Mouse (Mus musculus): Measurements from ENCODE around the gene Ppm1m. TPM values are rescaled to one million over a fixed set of nuclear protein-coding genes. Genes with fewer than 3 reads are reported as not detected.

Ppm1m gene
- polyA plus RNA-seq, 1 experiment from 2014 or later = 11.5 TPM

GRCm38 (mm10) chr9:106198962-106199458 is 536 bp downstream of the Ppm1m start:
- ATAC-seq (ENCODE audit: low read depth) = peak; percentile 61
- Histone ChIP-seq H3K4me2 (ENCODE audit: low read depth, low read length) (peak overlapping the region; percentile 75), H3K27ac (ENCODE audit: low read length) (peak overlapping the region; percentile 36), H3K4me3 (ENCODE audit: low read depth, low read length) (peak overlapping the region; percentile 69), H3K9me3 (replicated peaks; ENCODE audit: control insufficient read depth, low read length) (no peaks in the 10 kb centered on the region), H3K27me3 (ENCODE audit: control insufficient read depth, insufficient read depth, low read depth, low read length) (no peaks in the 10 kb centered on the region), H3K9ac (ENCODE audit: low read depth, low read length) (peak overlapping the region; percentile 68), H3K4me1 (ENCODE audit: control insufficient read depth, low read depth, low read length) (peaks cover 16% of the 10 kb centered on the region), H3K36me3 (ENCODE audit: control insufficient read depth, insufficient read depth) (no peaks in the 10 kb centered on the region)
- WGBS (ENCODE audit: insufficient replicate concordance) = under 1% methylated on average over 42 of the region's 51 CpGs

DNA sequence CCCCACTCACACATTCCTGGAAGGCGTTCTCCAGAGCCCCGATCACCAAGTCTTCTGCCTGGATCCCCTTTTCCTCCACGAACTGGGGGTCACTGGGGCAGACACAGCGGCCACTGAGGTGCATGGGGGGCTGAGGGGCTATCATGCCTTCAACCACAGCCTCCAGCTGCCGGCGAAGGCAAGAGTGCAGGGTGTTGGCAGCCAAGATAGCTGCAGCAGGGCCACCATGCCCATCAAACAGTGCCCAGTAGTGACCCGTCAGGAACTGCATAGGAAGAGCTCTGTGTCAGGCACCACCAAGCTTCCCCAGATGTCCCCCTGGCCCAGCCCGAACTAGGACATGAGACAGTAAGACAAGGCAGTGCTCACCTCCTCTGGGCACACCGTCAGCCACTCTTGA is 1.8 kb downstream of the Ppm1m start:
- H3K4me1 ChIP-seq (ENCODE audit: control insufficient read depth, low read depth, low read length) = peaks cover 7% of the 10 kb centered on the region; the same call in 1 of the 2 replicates
- H3K27ac ChIP-seq (ENCODE audit: low read length) = no peak overlapping the region
- H3K36me3 ChIP-seq (ENCODE audit: control insufficient read depth, insufficient read depth) = no peaks in the 10 kb centered on the region
- no peaks in the 10 kb centered on the region for H3K27me3 ChIP-seq (ENCODE audit: control insufficient read depth, insufficient read depth, low read depth, low read length)
- WGBS (ENCODE audit: insufficient replicate concordance) = 75% methylated on average over 9 of the region's 9 CpGs
- no peak overlapping the region for H3K4me3 ChIP-seq (ENCODE audit: low read depth, low read length)
- no peak for ATAC-seq (ENCODE audit: low read depth)
- H3K9ac ChIP-seq (ENCODE audit: low read depth, low read length) = no peak overlapping the region
- H3K4me2 ChIP-seq (ENCODE audit: low read depth, low read length) = no peak overlapping the region; the same call in 1 of the 2 replicates
- H3K9me3 ChIP-seq (replicated peaks; ENCODE audit: control insufficient read depth, low read length) = no peaks in the 10 kb centered on the region

DNA sequence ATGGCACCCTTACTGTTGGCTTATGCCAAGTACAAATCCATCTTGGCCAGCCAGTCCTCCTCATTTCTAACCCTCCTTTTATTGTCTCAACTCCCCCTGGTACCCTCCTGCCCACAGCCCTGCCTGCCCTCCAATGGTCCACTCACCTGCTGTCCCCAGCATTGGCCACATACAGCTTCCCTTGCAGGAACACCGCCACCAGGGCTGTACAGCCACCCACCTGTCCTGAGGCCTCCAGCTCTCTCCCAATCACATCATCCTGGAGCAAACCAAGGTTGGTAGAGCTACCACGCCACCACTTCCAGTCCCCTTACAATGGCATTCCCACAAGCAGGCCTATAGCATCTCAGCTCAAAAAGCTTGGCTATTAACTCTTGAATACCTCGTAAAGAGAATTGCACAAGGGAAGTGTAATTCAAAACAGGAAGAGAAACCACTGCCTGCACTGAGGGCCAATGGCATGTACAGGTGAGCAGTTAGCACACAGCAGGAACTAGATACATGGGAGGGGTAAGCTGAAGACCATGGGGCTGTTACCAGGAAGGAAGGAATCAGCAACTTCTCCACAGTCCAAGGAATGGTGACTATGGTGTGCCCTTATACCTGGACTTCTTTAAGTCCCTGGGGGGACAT is 2.3 kb downstream of the Ppm1m start:
- no peaks in the 10 kb centered on the region for H3K36me3 ChIP-seq (ENCODE audit: control insufficient read depth, insufficient read depth)
- H3K9me3 ChIP-seq (replicated peaks; ENCODE audit: control insufficient read depth, low read length) = no peaks in the 10 kb centered on the region
- H3K4me2 ChIP-seq (ENCODE audit: low read depth, low read length) = no peak overlapping the region
- WGBS (ENCODE audit: insufficient replicate concordance) = 65% methylated on average over 3 of the region's 3 CpGs
- H3K27ac ChIP-seq (ENCODE audit: low read length) = no peak overlapping the region
- H3K9ac ChIP-seq (ENCODE audit: low read depth, low read length) = no peak overlapping the region
- H3K4me1 ChIP-seq (ENCODE audit: control insufficient read depth, low read depth, low read length) = peaks cover 4% of the 10 kb centered on the region; the same call in 1 of the 2 replicates
- H3K27me3 ChIP-seq (ENCODE audit: control insufficient read depth, insufficient read depth, low read depth, low read length) = no peaks in the 10 kb centered on the region
- no peak for ATAC-seq (ENCODE audit: low read depth)
- no peak overlapping the region for H3K4me3 ChIP-seq (ENCODE audit: low read depth, low read length)

- ATAC-seq (ENCODE audit: low read depth) = no peak
- H3K4me3 ChIP-seq (ENCODE audit: low read depth, low read length) = no peak overlapping the region
- H3K4me1 ChIP-seq (ENCODE audit: control insufficient read depth, low read depth, low read length) = peaks cover 2% of the 10 kb centered on the region; the same call in 1 of the 2 replicates
- no peaks in the 10 kb centered on the region for H3K27me3 ChIP-seq (ENCODE audit: control insufficient read depth, insufficient read depth, low read depth, low read length)
- H3K9ac ChIP-seq (ENCODE audit: low read depth, low read length) = no peak overlapping the region
- 82% methylated on average over 8 of the region's 8 CpGs for WGBS (ENCODE audit: insufficient replicate concordance)
- no peak overlapping the region for H3K4me2 ChIP-seq (ENCODE audit: low read depth, low read length)
- no peaks in the 10 kb centered on the region for H3K9me3 ChIP-seq (replicated peaks; ENCODE audit: control insufficient read depth, low read length)
- peaks cover 10% of the 10 kb centered on the region for H3K36me3 ChIP-seq (ENCODE audit: control insufficient read depth, insufficient read depth)
- no peak overlapping the region for H3K27ac ChIP-seq (ENCODE audit: low read length)
Measured at GRCm38 (mm10) chr9:106195693-106196092, 3.9 kb downstream of the Ppm1m start.

DNA sequence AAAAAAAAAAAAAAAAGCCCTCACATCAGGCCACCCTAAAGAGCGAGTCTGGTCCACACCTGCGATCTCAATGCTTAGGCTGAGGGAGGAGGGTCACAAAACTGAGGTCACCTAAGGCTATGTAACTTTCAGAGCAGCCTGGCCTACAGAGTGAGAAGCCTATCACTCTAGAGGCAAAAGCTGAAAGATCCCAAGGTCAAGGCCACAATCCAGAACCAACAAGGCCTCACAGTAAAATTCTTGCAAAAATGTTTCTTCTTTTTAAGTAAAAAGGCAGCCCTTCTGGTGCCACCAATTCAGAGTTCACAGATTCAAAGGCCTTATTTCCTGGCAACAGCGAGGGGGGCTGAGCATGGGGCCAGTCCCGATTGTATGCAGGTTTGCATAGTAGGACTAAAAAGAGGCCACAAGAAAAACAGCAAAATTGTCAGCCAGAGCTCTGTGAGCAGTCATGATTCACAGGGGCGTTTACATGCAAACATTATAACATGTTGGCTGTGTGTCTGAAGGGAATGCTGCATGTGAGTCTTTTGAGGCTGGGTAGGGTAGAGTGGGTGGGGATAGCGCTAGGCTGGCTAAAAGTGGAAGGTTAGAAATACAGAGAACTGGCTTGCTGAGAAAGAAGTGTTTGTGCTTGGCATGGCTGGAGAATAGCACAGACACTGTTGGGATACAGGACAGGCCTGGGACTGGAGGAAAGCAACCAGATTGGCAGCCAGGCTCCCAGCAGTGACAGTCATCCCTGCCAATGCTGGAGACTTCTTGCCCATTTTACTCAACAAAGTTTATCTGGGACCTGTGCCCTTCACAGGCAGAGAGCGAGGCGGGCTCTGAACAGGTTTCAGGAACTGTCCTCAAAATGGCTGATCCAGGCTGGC is 5.4 kb downstream of the Ppm1m start:
- H3K36me3 ChIP-seq (ENCODE audit: control insufficient read depth, insufficient read depth) = peaks cover 20% of the 10 kb centered on the region
- no peak overlapping the region for H3K9ac ChIP-seq (ENCODE audit: low read depth, low read length)
- no peak for ATAC-seq (ENCODE audit: low read depth)
- H3K27me3 ChIP-seq (ENCODE audit: control insufficient read depth, insufficient read depth, low read depth, low read length) = no peaks in the 10 kb centered on the region
- 79% methylated on average over 8 of the region's 8 CpGs for WGBS (ENCODE audit: insufficient replicate concordance)
- H3K9me3 ChIP-seq (replicated peaks; ENCODE audit: control insufficient read depth, low read length) = no peaks in the 10 kb centered on the region
- H3K4me1 ChIP-seq (ENCODE audit: control insufficient read depth, low read depth, low read length) = peaks cover 2% of the 10 kb centered on the region; the same call in 1 of the 2 replicates
- H3K4me2 ChIP-seq (ENCODE audit: low read depth, low read length) = no peak overlapping the region
- H3K27ac ChIP-seq (ENCODE audit: low read length) = no peak overlapping the region
- no peak overlapping the region for H3K4me3 ChIP-seq (ENCODE audit: low read depth, low read length)

- peaks cover 30% of the 10 kb centered on the region for H3K36me3 ChIP-seq (ENCODE audit: control insufficient read depth, insufficient read depth)
- 19% methylated on average over 1 of the region's 1 CpGs for WGBS (ENCODE audit: insufficient replicate concordance)
- H3K4me2 ChIP-seq (ENCODE audit: low read depth, low read length) = no peak overlapping the region
- no peaks in the 10 kb centered on the region for H3K4me1 ChIP-seq (ENCODE audit: control insufficient read depth, low read depth, low read length)
- H3K4me3 ChIP-seq (ENCODE audit: low read depth, low read length) = no peak overlapping the region
- ATAC-seq (ENCODE audit: low read depth) = peak; percentile 5; the same call in 1 of the 2 replicates
- H3K27ac ChIP-seq (ENCODE audit: low read length) = no peak overlapping the region
- no peaks in the 10 kb centered on the region for H3K27me3 ChIP-seq (ENCODE audit: control insufficient read depth, insufficient read depth, low read depth, low read length)
- no peak overlapping the region for H3K9ac ChIP-seq (ENCODE audit: low read depth, low read length)
- H3K9me3 ChIP-seq (replicated peaks; ENCODE audit: control insufficient read depth, low read length) = no peaks in the 10 kb centered on the region
Measured at GRCm38 (mm10) chr9:106192998-106193397, 6.5 kb downstream of the Ppm1m start.

- no peaks in the 10 kb centered on the region for H3K9me3 ChIP-seq (replicated peaks; ENCODE audit: control insufficient read depth, low read length)
- WGBS (ENCODE audit: insufficient replicate concordance) = 88% methylated on average over 8 of the region's 8 CpGs
- H3K27me3 ChIP-seq (ENCODE audit: control insufficient read depth, insufficient read depth, low read depth, low read length) = no peaks in the 10 kb centered on the region
- H3K4me1 ChIP-seq (ENCODE audit: control insufficient read depth, low read depth, low read length) = no peaks in the 10 kb centered on the region
- peaks cover 34% of the 10 kb centered on the region for H3K36me3 ChIP-seq (ENCODE audit: control insufficient read depth, insufficient read depth)
- ATAC-seq (ENCODE audit: low read depth) = no peak
- H3K27ac ChIP-seq (ENCODE audit: low read length) = no peak overlapping the region
- no peak overlapping the region for H3K4me3 ChIP-seq (ENCODE audit: low read depth, low read length)
- H3K9ac ChIP-seq (ENCODE audit: low read depth, low read length) = no peak overlapping the region
- no peak overlapping the region for H3K4me2 ChIP-seq (ENCODE audit: low read depth, low read length)
Measured at GRCm38 (mm10) chr9:106192024-106192423, 7.5 kb downstream of the Ppm1m start.

- 92% methylated on average over 1 of the region's 1 CpGs for WGBS (ENCODE audit: insufficient replicate concordance)
- Histone ChIP-seq H3K36me3 (ENCODE audit: control insufficient read depth, insufficient read depth) (peaks cover 39% of the 10 kb centered on the region), H3K4me2 (ENCODE audit: low read depth, low read length) (no peak overlapping the region), H3K27me3 (ENCODE audit: control insufficient read depth, insufficient read depth, low read depth, low read length) (no peaks in the 10 kb centered on the region), H3K4me3 (ENCODE audit: low read depth, low read length) (no peak overlapping the region), H3K9me3 (replicated peaks; ENCODE audit: control insufficient read depth, low read length) (no peaks in the 10 kb centered on the region), H3K9ac (ENCODE audit: low read depth, low read length) (no peak overlapping the region), H3K4me1 (ENCODE audit: control insufficient read depth, low read depth, low read length) (no peaks in the 10 kb centered on the region), H3K27ac (ENCODE audit: low read length) (no peak overlapping the region)
- no peak for ATAC-seq (ENCODE audit: low read depth)
Measured at GRCm38 (mm10) chr9:106191355-106191754, 8.2 kb downstream of the Ppm1m start.

DNA sequence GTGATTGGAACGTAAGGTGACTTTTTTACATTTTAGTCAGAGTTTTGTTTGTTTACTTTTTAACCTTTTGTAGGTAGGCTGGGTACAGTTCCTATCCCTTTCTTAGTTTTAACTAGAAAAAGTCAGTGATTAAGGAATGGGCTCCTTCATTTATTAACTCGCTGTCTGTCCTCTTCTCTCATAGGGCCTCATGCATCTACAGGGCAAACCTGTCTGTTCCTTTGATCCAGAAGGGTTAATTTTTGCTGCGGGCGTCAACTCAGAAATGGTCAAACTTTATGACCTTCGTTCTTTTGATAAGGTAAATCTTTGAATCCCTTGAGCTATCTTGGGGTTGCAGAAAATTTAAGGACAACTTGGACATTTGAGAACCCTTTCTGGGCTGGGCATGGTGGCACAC is 15.6 kb downstream of the Ppm1m start:
- Histone ChIP-seq H3K4me2 (ENCODE audit: low read depth, low read length) (no peak overlapping the region), H3K9ac (ENCODE audit: low read depth, low read length) (no peak overlapping the region), H3K9me3 (replicated peaks; ENCODE audit: control insufficient read depth, low read length) (no peaks in the 10 kb centered on the region), H3K36me3 (ENCODE audit: control insufficient read depth, insufficient read depth) (peaks cover 77% of the 10 kb centered on the region), H3K27me3 (ENCODE audit: control insufficient read depth, insufficient read depth, low read depth, low read length) (no peaks in the 10 kb centered on the region), H3K4me1 (ENCODE audit: control insufficient read depth, low read depth, low read length) (no peaks in the 10 kb centered on the region), H3K27ac (ENCODE audit: low read length) (no peak overlapping the region), H3K4me3 (ENCODE audit: low read depth, low read length) (no peak overlapping the region)
- WGBS (ENCODE audit: insufficient replicate concordance) = 86% methylated on average over 5 of the region's 5 CpGs
- no peak for ATAC-seq (ENCODE audit: low read depth)
